Mouse (Mus musculus) intestine, postnatal 0 days (tissue): ENCODE results near the gene Mast4. TPM values are rescaled to one million over a fixed set of nuclear protein-coding genes. Genes with fewer than 3 reads are reported as not detected.

ENCODE experiments used
- ATAC-seq: fragments of 200-750 bp; cut with Nextera tagmentation; 2 replicates; pipeline ENCODE4 v1.8.0; 2017; ENCODE audit warnings: mild to moderate bottlenecking, moderate TSS enrichment, moderate library complexity
- H3K27ac ChIP-seq: fragments of 300-500 bp; sonication (generic); 2 replicates; pipeline ENCODE4 v1.5.1; 2014; ENCODE audit warnings: mild to moderate bottlenecking, low read depth, low read length, moderate library complexity
- H3K27me3 ChIP-seq: fragments of 300-500 bp; sonication (generic); replicated peaks from 2 replicates; pipeline ENCODE4 v1.6.1; 2014; ENCODE audit warnings: low read length, mixed read lengths; ENCODE audit not compliant: control insufficient read depth, insufficient read depth
- H3K36me3 ChIP-seq: fragments of 300-500 bp; sonication (generic); 2 replicates; pipeline ENCODE4 v1.6.1; 2014; ENCODE audit warnings: mild to moderate bottlenecking, moderate library complexity; ENCODE audit not compliant: control insufficient read depth, insufficient read depth
- H3K4me1 ChIP-seq: fragments of 300-500 bp; sonication (generic); replicated peaks from 2 replicates; pipeline ENCODE4 v1.6.1; 2014; ENCODE audit warnings: antibody characterized with exemption, low read length, mixed read lengths; ENCODE audit not compliant: control insufficient read depth, insufficient read depth
- H3K4me2 ChIP-seq: fragments of 300-500 bp; sonication (generic); replicated peaks from 2 replicates; pipeline ENCODE4 v1.6.1; 2014; ENCODE audit warnings: low read depth, mild to moderate bottlenecking, moderate library complexity
- H3K4me3 ChIP-seq: fragments of 300-500 bp; sonication (generic); 2 replicates; pipeline ENCODE4 v1.5.1; 2014; ENCODE audit warnings: low read depth, low read length
- H3K9ac ChIP-seq: fragments of 300-500 bp; sonication (generic); 2 replicates; pipeline ENCODE4 v1.6.1; 2014; ENCODE audit warnings: mild to moderate bottlenecking, low read depth, low read length
- H3K9me3 ChIP-seq: fragments of 300-500 bp; sonication (generic); 2 replicates; pipeline ENCODE4 v1.6.1; 2016; ENCODE audit warnings: mixed run types; ENCODE audit not compliant: control insufficient read depth
- CTCF ChIP-seq: sonication (generic); IDR thresholded peaks from 2 replicates; pipeline ENCODE4 v1.5.1; 2016; ENCODE audit warnings: low read depth, mild to moderate bottlenecking, control low read depth, antibody characterized with exemption, moderate library complexity
- WGBS: fragments of 180-500 bp; shearing (Covaris S2); extraction: QIAGEN DNeasy Blood & Tissue Kit; methylation state at CpG from one replicate; pipeline ENCODE4 v1.1.7; 2014; 5-methylcytosine and 5-hydroxymethylcytosine counted together
- polyA plus RNA-seq: library from polyadenylated mRNA; unstranded; fragments of >200 nt; fragmentation: Nextera tagmentation; extraction: Ambion mirVana; gene quantifications from 2 replicates; pipeline ENCODE4 v1.2.1, GENCODE M21; 2015

Mast4 gene
- polyA plus RNA-seq, 1 experiment from 2014 or later: 6.1 TPM

DNA sequence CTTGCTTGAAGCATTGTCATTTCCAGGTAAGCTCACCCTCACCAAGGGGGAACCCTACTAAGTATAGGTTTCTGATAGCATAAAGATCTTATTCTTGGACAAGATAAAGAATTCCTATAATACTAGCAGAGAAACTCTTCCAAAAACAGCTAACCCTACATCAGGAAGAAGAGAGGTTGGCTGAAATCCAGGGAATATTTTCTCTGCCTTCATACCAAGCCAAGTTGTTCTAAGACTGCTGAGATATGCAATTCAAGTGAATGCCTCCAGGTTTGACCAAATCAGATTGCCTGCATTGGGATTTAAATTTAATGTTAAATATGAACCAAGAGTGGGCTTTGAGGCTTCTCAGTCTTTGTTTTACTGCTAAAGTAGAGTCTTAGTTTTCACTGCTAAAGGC lies 608.9 kb downstream of the Mast4 start:
- TF ChIP-seq CTCF: no peak
- H3K27ac ChIP-seq: no peak overlapping the region

DNA sequence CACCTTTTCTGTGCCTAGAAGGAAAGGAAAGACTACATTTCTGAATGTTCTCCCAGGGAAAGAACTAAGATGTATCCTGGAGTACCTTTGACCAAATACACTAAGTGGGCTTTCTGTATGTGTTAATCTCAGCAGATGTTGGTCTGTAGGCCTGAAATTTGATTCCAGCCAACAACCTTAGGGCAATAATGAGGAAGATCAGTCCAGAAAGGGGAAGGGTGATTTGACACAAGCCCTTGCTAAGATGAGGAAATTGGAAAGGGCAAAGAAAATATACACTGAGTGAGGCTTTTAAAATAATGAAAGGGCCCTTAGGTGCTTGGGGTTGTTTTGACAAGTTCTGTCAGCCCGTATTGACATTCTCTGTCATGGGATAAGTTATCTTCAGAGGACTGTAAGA lies 617.3 kb downstream of the Mast4 start:
- no peak for ATAC-seq
- WGBS: 69% methylated on average over 1 of the region's 1 CpGs
- H3K27me3 ChIP-seq: no peaks in the 10 kb centered on the region
- H3K9ac ChIP-seq: no peak overlapping the region
- no peak overlapping the region for H3K4me2 ChIP-seq
- no peaks in the 10 kb centered on the region for H3K4me1 ChIP-seq
- no peaks in the 10 kb centered on the region for H3K36me3 ChIP-seq
- no peaks in the 10 kb centered on the region for H3K9me3 ChIP-seq
- no peak overlapping the region for H3K27ac ChIP-seq
- H3K4me3 ChIP-seq: no peak overlapping the region
- TF ChIP-seq CTCF: no peak

More for the DNA sequence above, 608.9 kb downstream of the Mast4 start:
- Histone ChIP-seq H3K9me3 (no peaks in the 10 kb centered on the region), H3K4me1 (no peaks in the 10 kb centered on the region), H3K27me3 (no peaks in the 10 kb centered on the region), H3K4me2 (no peak overlapping the region), H3K9ac (no peak overlapping the region), H3K4me3 (no peak overlapping the region), H3K36me3 (no peaks in the 10 kb centered on the region)
- ATAC-seq: no peak

DNA sequence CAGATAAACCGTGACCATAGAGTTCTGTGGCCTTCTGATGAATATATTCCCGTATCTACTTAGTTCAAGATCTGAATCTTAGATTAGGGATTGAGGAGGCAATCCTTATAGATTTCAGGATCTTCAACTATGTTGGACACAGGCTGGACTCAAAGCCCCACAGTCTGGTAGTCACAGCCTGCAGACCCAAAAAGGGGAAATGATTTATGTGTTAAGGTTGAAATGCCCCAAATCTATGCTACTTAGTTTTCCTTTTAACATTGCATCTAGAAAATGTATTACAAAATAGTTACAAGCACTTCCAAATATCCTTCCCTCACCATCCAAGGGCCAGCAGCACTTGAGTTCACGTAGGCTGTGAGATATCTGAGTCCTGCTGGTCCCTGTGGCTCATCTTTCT lies 633.6 kb downstream of the Mast4 start:
- no peak overlapping the region for H3K4me2 ChIP-seq
- no peaks in the 10 kb centered on the region for H3K27me3 ChIP-seq
- H3K4me3 ChIP-seq: no peak overlapping the region
- TF ChIP-seq CTCF: no peak
- no peaks in the 10 kb centered on the region for H3K4me1 ChIP-seq
- no peaks in the 10 kb centered on the region for H3K36me3 ChIP-seq
- H3K9me3 ChIP-seq: no peaks in the 10 kb centered on the region
- no peak overlapping the region for H3K9ac ChIP-seq
- ATAC-seq: no peak
- no peak overlapping the region for H3K27ac ChIP-seq
- 86% methylated on average over 3 of the region's 3 CpGs for WGBS

DNA sequence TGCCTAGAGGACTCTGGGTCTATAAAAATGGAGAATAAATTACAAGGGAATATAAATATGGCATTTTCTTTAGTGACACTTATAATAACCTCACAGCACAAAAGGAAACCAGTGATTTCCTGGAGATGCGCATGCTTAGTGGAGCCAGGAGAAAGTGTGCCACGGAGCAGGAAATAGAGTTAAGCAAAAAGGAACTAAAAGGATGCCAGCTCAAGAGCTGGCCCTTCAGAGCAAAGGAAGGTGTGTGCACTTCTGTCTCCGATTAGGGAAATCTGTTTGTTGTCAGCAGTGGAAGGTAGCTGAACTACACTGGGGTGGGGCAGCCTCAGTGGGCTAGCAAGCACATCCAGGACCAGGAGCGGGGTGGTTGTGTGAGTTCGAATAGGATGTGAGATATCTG lies 634.1 kb downstream of the Mast4 start:
- no peak overlapping the region for H3K27ac ChIP-seq
- no peak overlapping the region for H3K4me2 ChIP-seq
- no peaks in the 10 kb centered on the region for H3K4me1 ChIP-seq
- no peaks in the 10 kb centered on the region for H3K36me3 ChIP-seq
- no peak for TF ChIP-seq CTCF
- whole genome bisulfite sequencing: 83% methylated on average over 5 of the region's 5 CpGs
- no peaks in the 10 kb centered on the region for H3K27me3 ChIP-seq
- no peaks in the 10 kb centered on the region for H3K9me3 ChIP-seq
- no peak overlapping the region for H3K4me3 ChIP-seq
- ATAC-seq: no peak
- H3K9ac ChIP-seq: no peak overlapping the region

DNA sequence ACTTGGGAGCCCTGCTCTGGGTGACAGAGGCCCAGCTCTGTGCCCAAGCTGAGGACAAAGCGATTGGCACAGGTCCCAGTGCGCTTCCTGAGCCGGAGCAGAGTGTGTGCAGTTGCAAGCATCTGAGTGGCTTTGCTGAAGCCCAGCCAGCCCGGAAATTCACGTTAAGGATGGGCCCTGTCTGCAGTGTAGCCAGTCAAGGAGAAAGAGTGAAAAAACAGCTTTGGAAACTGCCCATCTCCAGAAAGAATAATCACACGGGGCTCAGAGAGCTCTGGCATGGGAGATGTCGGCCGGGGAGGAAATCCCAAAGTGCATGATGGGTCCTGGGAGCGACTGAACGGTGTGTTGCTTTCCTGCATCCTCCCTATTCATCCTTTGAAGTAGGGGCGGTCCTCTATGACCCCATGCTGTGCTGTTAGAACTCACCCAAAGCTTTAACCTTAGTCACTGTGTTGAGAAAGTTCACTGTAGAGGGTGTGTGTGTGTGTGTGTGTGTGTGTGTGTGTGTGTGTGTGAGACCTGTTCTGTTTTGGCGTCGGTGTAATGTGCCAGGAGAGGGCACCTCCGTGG lies 635.5 kb downstream of the Mast4 start:
- no peak for TF ChIP-seq CTCF
- Histone ChIP-seq H3K4me3 (no peak overlapping the region), H3K4me1 (no peaks in the 10 kb centered on the region), H3K27me3 (no peaks in the 10 kb centered on the region), H3K27ac (peak overlapping the region; percentile 15; the same call in 1 of the 2 replicates), H3K36me3 (no peaks in the 10 kb centered on the region), H3K4me2 (peak overlapping the region; percentile 40), H3K9ac (no peak overlapping the region), H3K9me3 (no peaks in the 10 kb centered on the region)
- 50% methylated on average over 14 of the region's 14 CpGs for WGBS
- no peak for ATAC-seq

DNA sequence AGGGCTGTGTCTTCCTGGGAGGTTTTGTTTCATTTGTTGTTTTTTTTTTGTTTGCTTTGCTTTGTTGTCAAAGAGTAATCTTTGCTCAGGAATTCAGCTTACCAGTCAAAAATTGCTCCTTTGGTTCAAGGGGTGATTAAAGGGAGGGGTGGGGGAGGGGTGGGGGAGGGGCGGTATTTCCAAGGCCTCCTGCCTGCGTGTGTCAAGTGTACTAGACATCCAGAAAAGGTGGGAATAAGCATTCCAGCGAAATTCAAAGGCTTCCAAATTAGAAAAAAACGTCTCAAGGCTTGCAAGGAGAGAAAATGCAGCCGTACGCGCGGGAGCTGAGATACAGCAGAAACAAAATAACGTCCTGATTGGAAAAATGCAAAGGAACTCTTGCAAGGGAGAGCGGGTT lies 636.0 kb downstream of the Mast4 start:
- H3K27me3 ChIP-seq: no peaks in the 10 kb centered on the region
- no peaks in the 10 kb centered on the region for H3K4me1 ChIP-seq
- ATAC-seq: no peak
- no peaks in the 10 kb centered on the region for H3K36me3 ChIP-seq
- WGBS: 30% methylated on average over 10 of the region's 10 CpGs
- H3K9ac ChIP-seq: no peak overlapping the region
- TF ChIP-seq CTCF: no peak
- H3K4me2 ChIP-seq: peak overlapping the region; percentile 40
- no peak overlapping the region for H3K4me3 ChIP-seq
- peak overlapping the region; percentile 15; the same call in 1 of the 2 replicates for H3K27ac ChIP-seq
- no peaks in the 10 kb centered on the region for H3K9me3 ChIP-seq
